In genomic region chr7:74107176-74107928, GRCm38 (mm10) we compare ENCODE assay signal across 8 mouse cellular contexts.
DNase-seq lines count a peak whose midpoint lies in the region; ATAC-seq and TF ChIP-seq lines count a peak whose summit lies in the region.

No protein-coding gene starts in this region.

- H3K9ac ChIP-seq in forebrain, postnatal 0 days, result no peak overlapping the region

- H3K36me3 ChIP-seq in forebrain, postnatal 0 days (ENCODE audit: insufficient read depth), result no peaks in the 10 kb centered on the region

- H3K27ac ChIP-seq in forebrain, postnatal 0 days (ENCODE audit: low read depth, low read length), result no peak overlapping the region

- no peaks in the 10 kb centered on the region for H3K4me1 ChIP-seq in lung, adult 2 months (ENCODE audit: control insufficient read depth, insufficient read depth, low read length)
- no peaks in the 10 kb centered on the region for H3K4me1 ChIP-seq in forebrain, postnatal 0 days (ENCODE audit: insufficient read depth)

- peak; percentile 8 to 9 for DNase-seq in lung, adult 18-20 months
- DNase-seq in lung, adult 2 months, result no peak
- peak; percentile 68 for DNase-seq in cerebellum, adult 11 months
- DNase-seq in forebrain, postnatal 0 days, result peak; percentile 44
- DNase-seq in kidney, postnatal 10 days, result peak; percentile 64
- peak; percentile 59 for DNase-seq in skeletal muscle tissue, adult 2 months (ENCODE audit: low read depth, low spot score)
- DNase-seq in embryo, embryonic 9.5 days (ENCODE audit: extremely low spot score), result no peak
- no peak for DNase-seq in left cerebral cortex, adult 9 months (ENCODE audit: low spot score in 2 of 2)

- peak; percentile 18; the same call in 1 of the 2 replicates for ATAC-seq in forebrain, postnatal 0 days

- WGBS in lung, adult 2 months, result 45% methylated on average over 5 of the region's 5 CpGs
- 31% methylated on average over 5 of the region's 5 CpGs for WGBS in forebrain, postnatal 0 days

- no peaks in the 10 kb centered on the region for H3K9me3 ChIP-seq in forebrain, postnatal 0 days (ENCODE audit: low read length)

- H3K4me3 ChIP-seq in lung, adult 2 months (replicated peaks; ENCODE audit: extremely low read depth, low read depth, low read length), result no peak overlapping the region
- no peak overlapping the region for H3K4me3 ChIP-seq in forebrain, postnatal 0 days (ENCODE audit: low read depth, low read length)

- no peak overlapping the region for H3K4me2 ChIP-seq in forebrain, postnatal 0 days (ENCODE audit: low read depth)

- TF ChIP-seq CTCF in lung, adult 2 months (IDR thresholded peaks at IDR 0.05; ENCODE audit: insufficient read depth, low read length), result no peak
- no peak for TF ChIP-seq CTCF in forebrain, postnatal 0 days (IDR thresholded peaks at IDR 0.05; ENCODE audit: low read depth)

- TF ChIP-seq POLR2A in lung, adult 2 months (IDR thresholded peaks at IDR 0.05; ENCODE audit: borderline replicate concordance, extremely low read depth, low read depth, low read length), result no peak

- H3K27me3 ChIP-seq in forebrain, postnatal 0 days (ENCODE audit: insufficient read depth, low read length), result no peaks in the 10 kb centered on the region; the same call in 1 of the 2 replicates

Comparison
In these comparisons a context has a peak if more than half of its experiments do, and no peak if none do; other contexts are left out.
1. DNase-seq: peak in lung, adult 18-20 months (2 of 2), cerebellum, adult 11 months (single experiment), forebrain, postnatal 0 days (single experiment), kidney, postnatal 10 days (single experiment) and skeletal muscle tissue, adult 2 months (single experiment); none in lung, adult 2 months (single experiment), embryo, embryonic 9.5 days (single experiment) and left cerebral cortex, adult 9 months (0 of 2).